Mouse (Mus musculus): ENCODE data around the gene Drg1. TPM values are rescaled to one million over a fixed set of nuclear protein-coding genes. Genes with fewer than 3 reads are reported as not detected.

Gene Drg1
- total RNA-seq, 2 experiments from 2014 or later, result 91.7 to 98.9 TPM

Other genes starting within 250 kb of the Drg1 start
- 10 to 100 TPM; 74.8 to 78.6 TPM for gene Sfi1, start 73.0 kb downstream of the Drg1 start, total RNA-seq (2021)
- gene Eif4enif1, start 64.0 kb downstream of the Drg1 start, total RNA-seq (2021), result 10 to 100 TPM; 67.7 to 80.6 TPM
- gene Patz1, start 22.5 kb upstream of the Drg1 start, total RNA-seq (2021), result 10 to 100 TPM; 55.5 to 56.6 TPM
- gene Pik3ip1, start 64.0 kb upstream of the Drg1 start, total RNA-seq (2021), result 10 to 100 TPM; 35.9 to 41.5 TPM
- 100 to 1,000 TPM in 1 of 2 experiments, 10 to 100 TPM in 1; 97.6 to 117 TPM for gene Limk2, start 142.8 kb upstream of the Drg1 start, total RNA-seq (2021)
- gene Rnf185, start 185.9 kb upstream of the Drg1 start, total RNA-seq (2021), result 10 to 100 TPM; 26.6 to 29.1 TPM
- 1 to 10 TPM; 2.1 to 2.3 TPM for gene Pla2g3, start 221.9 kb upstream of the Drg1 start, total RNA-seq (2021)
- 10 to 100 TPM; 87.1 to 97.1 TPM for gene Inpp5j, start 238.4 kb upstream of the Drg1 start, total RNA-seq (2021)
- gene Selenom, start 248.3 kb upstream of the Drg1 start, total RNA-seq (2021), result 100 to 1,000 TPM; 199 to 202 TPM

All from layer of hippocampus, adult 2 months (tissue).